Mouse (Mus musculus) megakaryocyte, embryonic 14.5 days (primary cell): ENCODE data around the gene Scube2.

Source experiments
- FLI1 ChIP-seq: IDR thresholded peaks from 2 replicates; pipeline ENCODE4 v1.6.1; 2012; ENCODE audit warnings: low read length, inconsistent platforms, mixed read lengths
- GATA1 ChIP-seq: IDR thresholded peaks from 3 replicates; pipeline ENCODE4 v1.6.1; 2012; ENCODE audit warnings: mixed read lengths, low read length, inconsistent platforms, borderline replicate concordance

GRCm38 (mm10) chr7:109898911-109899310 lies 33.4 kb upstream of the Scube2 start:
- TF ChIP-seq GATA1 (no peak), FLI1 (no peak)
